Mouse (Mus musculus) hindbrain, embryonic 14.5 days (tissue): ENCODE measurements around the gene Acad8. TPM values are rescaled to one million over a fixed set of nuclear protein-coding genes. Genes with fewer than 3 reads are reported as not detected.

ENCODE experiments used
- polyA plus RNA-seq: library from polyadenylated mRNA; unstranded; fragments of >200 nt; fragmentation: Nextera tagmentation; extraction: Ambion mirVana; gene quantifications from 2 replicates; pipeline ENCODE4 v1.2.1, GENCODE M21; 2014

Gene Acad8
- polyA plus RNA-seq, 1 experiment from 2014 or later, result 36.3 TPM

Other genes starting within 250 kb of the Acad8 start
- gene Glb1l2, start 193.1 kb downstream of the Acad8 start, polyA plus RNA-seq, result 2.9 and 3.3 TPM in 2 replicates
- 0.21 TPM in 1 of 2 replicates, not detected in the other for gene Glb1l3, start 138.7 kb downstream of the Acad8 start, polyA plus RNA-seq
- 0.63 and 1.0 TPM in 2 replicates for gene Gm1110, start 76.5 kb downstream of the Acad8 start, polyA plus RNA-seq
- gene Thyn1, start 144 bp upstream of the Acad8 start, polyA plus RNA-seq, result 128 and 139 TPM in 2 replicates
- 99.2 and 110 TPM in 2 replicates for gene Vps26b, start 30.5 kb upstream of the Acad8 start, polyA plus RNA-seq
- 17.7 and 20.0 TPM in 2 replicates for gene Ncapd3, start 30.6 kb upstream of the Acad8 start, polyA plus RNA-seq
- gene Jam3, start 155.9 kb upstream of the Acad8 start, polyA plus RNA-seq, result 44.5 and 46.1 TPM in 2 replicates